Mouse (Mus musculus) cerebellum, postnatal 25 days (tissue): Measurements from ENCODE around the gene Arrdc5.
A peak's percentile ranks its signal among the peaks of the same experiment; 100 is the strongest.
"Not testable (repeated sequence)": the region's sequence is repeated elsewhere in the genome, so short reads cannot be mapped to it uniquely, and the experiment has no call there.

Experiments
- DNase-seq, 2 experiments: peaks; one replicate each; pipeline ENCODE4 v3.0.0; 2021; ENCODE audit warnings: mixed read lengths in 2 of 2

Gene Arrdc5

GRCm38 (mm10) chr17:56276643-56277566 lies 23.2 kb downstream of the Arrdc5 start, which contains the start of gene Ticam1:
Gene Ticam1, minus strand, starts transcription at chr17:56276786.
- DNase-seq = peak; percentile 69 to 78

- no peak for DNase-seq
These were observed 24.1 kb downstream of the Arrdc5 start for GRCm38 (mm10) chr17:56275842-56276480.

GRCm38 (mm10) chr17:56273986-56274385 lies 26.1 kb downstream of the Arrdc5 start:
- no peak for DNase-seq

- DNase-seq = no peak
These were observed 26.6 kb downstream of the Arrdc5 start for GRCm38 (mm10) chr17:56273482-56273881.

- DNase-seq = no peak
These were observed 27.4 kb downstream of the Arrdc5 start for GRCm38 (mm10) chr17:56272644-56273043.

GRCm38 (mm10) chr17:56271609-56272253 lies 28.4 kb downstream of the Arrdc5 start:
- DNase-seq = no peak

GRCm38 (mm10) chr17:56269741-56270140 lies 30.3 kb downstream of the Arrdc5 start:
- peak in 1 of 2 experiments; percentile 15 for DNase-seq

- peak; percentile 66 to 76 for DNase-seq
These were observed 30.9 kb downstream of the Arrdc5 start for GRCm38 (mm10) chr17:56269153-56269630.

- DNase-seq = no peak
These were observed 33.8 kb downstream of the Arrdc5 start for GRCm38 (mm10) chr17:56266271-56266670.

GRCm38 (mm10) chr17:56265869-56266268 lies 34.2 kb downstream of the Arrdc5 start:
- no peak for DNase-seq

GRCm38 (mm10) chr17:56265011-56265410 lies 35.1 kb downstream of the Arrdc5 start:
- no peak for DNase-seq

GRCm38 (mm10) chr17:56264020-56264419 lies 36.1 kb downstream of the Arrdc5 start:
- DNase-seq = peak; percentile 80 to 89

- DNase-seq = no peak
These were observed 37.4 kb downstream of the Arrdc5 start for GRCm38 (mm10) chr17:56262645-56263094.

GRCm38 (mm10) chr17:56261166-56261565 lies 38.9 kb downstream of the Arrdc5 start:
- no peak for DNase-seq

- DNase-seq = no peak
These were observed 40.6 kb downstream of the Arrdc5 start for GRCm38 (mm10) chr17:56259301-56260037.

- DNase-seq = not testable (repeated sequence)
These were observed 41.3 kb downstream of the Arrdc5 start for GRCm38 (mm10) chr17:56258812-56259211.

- not testable (repeated sequence) for DNase-seq
These were observed 41.8 kb downstream of the Arrdc5 start for GRCm38 (mm10) chr17:56258269-56258668.

- peak; percentile 59 to 62 for DNase-seq
These were observed 42.7 kb downstream of the Arrdc5 start for GRCm38 (mm10) chr17:56257181-56257894.

GRCm38 (mm10) chr17:56256239-56256881 lies 43.7 kb downstream of the Arrdc5 start, which contains the start of gene Fem1a:
Gene Fem1a, plus strand, starts transcription at chr17:56256810.
- DNase-seq = peak; percentile 92

GRCm38 (mm10) chr17:56255863-56256238 lies 44.2 kb downstream of the Arrdc5 start:
- DNase-seq = peak; percentile 98 to 100

- peak in 1 of 2 experiments; percentile 71 for DNase-seq
These were observed 44.7 kb downstream of the Arrdc5 start for GRCm38 (mm10) chr17:56255429-56255828.
